Mouse (Mus musculus) splenic B cell, adult 2 months (primary cell): Measurements from ENCODE around the gene Crygb.
A peak's percentile ranks its signal among the peaks of the same experiment; 100 is the strongest.

Experiments
- DNase-seq: peaks from one replicate; pipeline ENCODE4 v3.0.0-alpha.2; 2011; ENCODE audit warnings: low read depth, low spot score
- H3K27me3 ChIP-seq: 2 replicates; pipeline ENCODE4 v1.6.1; 2012; ENCODE audit warnings: mild to moderate bottlenecking, low read length, moderate library complexity, mixed read lengths; ENCODE audit not compliant: control insufficient read depth, poor library complexity, insufficient read depth, severe bottlenecking
- H3K36me3 ChIP-seq: 2 replicates; pipeline ENCODE4 v1.6.1; 2012; ENCODE audit warnings: mild to moderate bottlenecking, low read length, moderate library complexity, mixed read lengths; ENCODE audit not compliant: control insufficient read depth, poor library complexity, insufficient read depth, severe bottlenecking

Gene Crygb

GRCm38 (mm10) chr1:65082188-65082587, at the start of gene Crygb:
TSS of gene Crygb (minus strand) at chr1:65082288.
- no peak for DNase-seq
- H3K36me3 ChIP-seq = no peaks in the 10 kb centered on the region

GRCm38 (mm10) chr1:65131671-65132070, 49.6 kb upstream of the Crygb start:
- DNase-seq = no peak
- no peaks in the 10 kb centered on the region for H3K36me3 ChIP-seq
- H3K27me3 ChIP-seq = no peaks in the 10 kb centered on the region

More at GRCm38 (mm10) chr1:65082188-65082587, at the start of gene Crygb:
- H3K27me3 ChIP-seq = no peaks in the 10 kb centered on the region

GRCm38 (mm10) chr1:65130226-65130625, 48.1 kb upstream of the Crygb start:
- Histone ChIP-seq H3K36me3 (no peaks in the 10 kb centered on the region), H3K27me3 (no peaks in the 10 kb centered on the region)
- DNase-seq = no peak

DNA sequence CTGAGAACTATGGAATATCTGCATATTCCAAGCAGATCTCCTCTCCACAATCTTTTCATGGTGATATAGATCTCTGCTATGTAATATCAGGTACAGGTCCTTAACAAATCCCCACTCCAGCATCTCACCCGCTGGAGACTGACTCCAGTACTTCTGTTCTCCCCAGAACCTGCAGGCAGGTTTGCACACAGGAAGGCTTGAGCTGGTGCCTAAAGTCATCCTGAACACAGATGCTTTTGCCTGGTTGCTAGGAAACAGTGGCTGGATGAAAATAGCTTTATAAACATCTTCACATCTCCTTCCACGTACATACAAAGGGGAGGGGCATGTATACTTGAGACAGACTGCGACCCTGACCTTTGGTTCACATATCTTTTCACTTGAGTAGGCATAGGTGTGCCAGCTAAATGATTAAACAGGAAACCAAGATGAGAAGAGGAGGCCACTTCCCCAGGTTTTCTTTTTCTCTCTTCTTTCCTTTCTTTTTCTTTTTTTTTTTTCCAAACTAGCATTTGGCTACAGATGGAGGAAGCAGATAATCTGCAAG, 47.6 kb upstream of the Crygb start:
- no peak for DNase-seq
- Histone ChIP-seq H3K36me3 (no peaks in the 10 kb centered on the region), H3K27me3 (no peaks in the 10 kb centered on the region)

DNA sequence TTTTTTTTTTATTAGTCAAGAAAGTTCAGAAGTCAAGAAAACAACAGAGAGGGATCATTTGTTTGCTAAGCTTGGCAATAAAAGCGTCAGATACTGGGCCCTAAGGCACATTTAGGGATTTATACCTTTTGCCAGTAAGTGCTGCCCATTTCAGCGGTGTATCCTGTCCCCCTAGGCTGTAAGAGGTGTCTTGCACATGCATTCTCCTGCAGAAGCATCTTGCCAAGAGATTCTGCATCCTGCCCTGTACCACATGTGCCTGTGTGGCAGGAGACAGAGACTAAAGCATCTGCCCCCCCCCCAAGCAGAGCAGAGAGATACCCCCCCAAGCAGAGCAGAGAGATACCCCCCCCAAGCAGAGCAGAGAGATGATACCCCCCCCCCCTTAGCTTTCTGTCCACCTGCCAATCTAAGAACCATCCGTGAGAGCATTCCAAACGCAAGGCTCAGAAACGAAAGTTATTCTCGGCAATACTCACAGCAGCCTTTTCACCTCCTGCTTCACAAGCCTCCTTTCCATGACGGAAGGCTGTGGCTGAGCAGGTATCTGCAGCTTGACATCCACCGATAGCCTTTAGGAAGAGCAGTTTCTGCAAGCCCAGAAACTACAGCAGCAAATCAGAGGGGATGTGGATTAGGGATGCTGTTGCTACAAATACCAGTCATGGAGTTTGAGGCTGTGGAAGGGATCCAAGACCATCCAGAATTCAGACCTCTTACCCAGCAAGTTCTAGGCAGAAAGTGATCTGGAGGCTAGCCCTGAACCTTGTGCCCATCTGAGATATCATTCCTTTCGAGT, 40.7 kb upstream of the Crygb start, which contains the start of gene D630023F18Rik:
Gene D630023F18Rik, minus strand, starts transcription at position 641 of the 799 bp plus-strand sequence.
- H3K36me3 ChIP-seq = no peaks in the 10 kb centered on the region
- no peak for DNase-seq
- H3K27me3 ChIP-seq = no peaks in the 10 kb centered on the region; the same call in 1 of the 2 replicates

DNA sequence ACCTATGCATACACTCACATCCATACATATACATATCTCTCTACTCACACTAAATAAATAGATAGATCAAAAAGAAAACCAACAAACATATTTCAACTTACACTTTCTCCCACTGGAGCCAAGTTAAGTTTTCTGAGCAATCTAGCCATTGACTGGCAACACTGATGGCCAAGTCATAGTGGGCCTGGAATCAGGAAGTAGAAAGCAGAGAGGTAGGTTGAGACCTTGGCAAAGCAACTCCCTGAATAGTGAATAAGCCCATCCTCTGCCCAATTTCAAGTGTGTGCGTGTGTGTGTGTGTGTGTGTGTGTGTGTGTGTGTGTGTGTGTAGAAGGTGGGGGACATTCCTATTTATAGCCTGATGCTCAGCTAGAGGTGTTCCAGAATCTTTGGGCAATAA, 37.4 kb upstream of the Crygb start, which contains the start of gene Gm28845:
Gene Gm28845, minus strand, starts transcription at position 121 of the 400 bp plus-strand sequence.
- no peaks in the 10 kb centered on the region; the same call in 1 of the 2 replicates for H3K27me3 ChIP-seq
- H3K36me3 ChIP-seq = no peaks in the 10 kb centered on the region
- no peak for DNase-seq

- H3K27me3 ChIP-seq = no peaks in the 10 kb centered on the region; the same call in 1 of the 2 replicates
- H3K36me3 ChIP-seq = no peaks in the 10 kb centered on the region
- DNase-seq = no peak
Observed at GRCm38 (mm10) chr1:65118150-65118913, 36.2 kb upstream of the Crygb start.

DNA sequence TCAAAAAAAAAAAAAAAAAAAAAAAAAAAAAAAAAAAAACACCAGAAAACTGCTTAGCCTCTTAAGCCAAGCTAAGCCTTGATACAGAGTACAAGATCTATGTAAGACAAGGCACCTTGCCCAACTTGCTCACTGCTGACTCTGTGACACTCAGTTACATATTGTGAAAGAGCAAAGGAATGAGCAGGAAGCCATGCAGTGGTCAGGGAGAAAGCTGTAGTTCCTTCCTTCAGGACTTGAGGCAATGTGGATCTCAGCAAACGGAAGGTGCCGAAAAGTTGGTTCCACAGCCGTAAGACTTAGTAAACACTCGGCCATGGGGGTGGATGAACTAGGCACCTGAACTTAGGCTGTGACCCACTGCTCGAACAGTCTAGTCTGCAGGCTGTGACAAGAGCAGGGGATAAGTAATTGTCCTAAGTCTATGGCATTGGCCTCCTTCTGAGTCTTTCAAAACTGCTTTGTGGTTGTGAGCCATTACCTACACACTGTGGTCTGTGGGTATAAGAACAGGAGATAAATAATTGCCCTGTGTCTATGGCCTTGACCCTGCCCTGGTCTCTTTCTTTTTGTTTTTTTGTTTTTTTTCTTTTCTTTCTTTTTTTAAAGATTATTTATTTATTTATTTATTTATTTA, 31.6 kb upstream of the Crygb start:
- Histone ChIP-seq H3K27me3 (no peaks in the 10 kb centered on the region), H3K36me3 (no peaks in the 10 kb centered on the region)
- no peak for DNase-seq

DNA sequence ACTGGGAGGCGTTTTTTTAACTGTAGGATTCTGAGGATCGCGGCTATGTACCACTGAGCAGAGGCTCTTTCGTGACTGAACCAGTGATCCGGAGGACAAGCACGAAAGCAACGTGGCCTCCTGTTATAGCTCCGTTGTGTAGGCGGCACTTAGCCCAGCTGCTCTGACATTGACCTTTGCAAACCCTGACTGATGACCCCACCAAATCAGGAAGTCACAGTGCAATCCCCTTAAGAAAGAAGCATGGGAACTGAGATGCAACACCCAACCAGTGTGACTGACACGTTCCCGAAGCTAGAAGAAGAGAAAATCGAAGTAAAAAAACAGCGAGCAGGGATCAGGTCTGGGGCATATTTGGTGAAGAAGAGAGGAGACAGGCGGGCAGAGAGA, 30.7 kb upstream of the Crygb start:
- H3K27me3 ChIP-seq = no peaks in the 10 kb centered on the region
- no peaks in the 10 kb centered on the region for H3K36me3 ChIP-seq
- no peak for DNase-seq

DNA sequence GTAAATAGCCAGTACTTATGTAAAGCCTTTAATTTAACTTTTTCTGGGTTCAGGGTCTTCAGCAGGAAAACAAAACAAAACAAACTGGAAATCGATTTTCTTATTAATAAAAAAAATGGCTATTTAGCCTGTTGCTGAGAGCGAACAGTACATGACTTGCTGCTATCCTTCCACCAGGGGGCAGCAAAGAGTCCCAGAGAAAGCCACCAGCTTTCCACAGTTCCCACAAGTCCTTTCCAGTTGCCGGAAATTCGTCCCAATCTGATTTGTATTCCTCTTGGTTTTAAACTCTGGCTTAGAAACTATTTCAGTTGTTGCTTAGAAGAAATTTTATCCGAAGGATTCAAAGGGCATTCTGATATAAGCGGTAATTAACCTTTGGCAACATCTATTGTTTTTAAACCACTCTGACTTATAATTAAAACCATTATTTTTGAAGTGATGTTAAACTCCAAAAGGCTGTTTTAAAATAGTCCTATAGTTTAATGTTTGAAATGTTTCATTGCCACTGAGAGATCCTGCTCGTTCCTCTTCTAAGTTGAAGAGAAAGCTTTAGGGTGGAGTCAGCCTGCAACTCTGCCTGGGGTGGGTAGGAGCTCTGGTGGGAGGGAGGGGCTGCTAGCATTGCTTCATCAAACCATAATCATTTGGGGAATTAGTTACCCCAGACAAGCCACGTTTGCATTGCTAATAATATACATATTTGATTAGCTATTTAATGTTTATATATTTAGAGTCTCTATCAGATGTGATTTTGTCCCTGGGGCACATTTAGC, 30.1 kb upstream of the Crygb start:
- peak; percentile 69 for DNase-seq
- Histone ChIP-seq H3K36me3 (no peaks in the 10 kb centered on the region), H3K27me3 (no peaks in the 10 kb centered on the region)

- DNase-seq = no peak
- H3K36me3 ChIP-seq = no peaks in the 10 kb centered on the region
- no peaks in the 10 kb centered on the region for H3K27me3 ChIP-seq
Observed at GRCm38 (mm10) chr1:65109756-65110435, 27.8 kb upstream of the Crygb start.

DNA sequence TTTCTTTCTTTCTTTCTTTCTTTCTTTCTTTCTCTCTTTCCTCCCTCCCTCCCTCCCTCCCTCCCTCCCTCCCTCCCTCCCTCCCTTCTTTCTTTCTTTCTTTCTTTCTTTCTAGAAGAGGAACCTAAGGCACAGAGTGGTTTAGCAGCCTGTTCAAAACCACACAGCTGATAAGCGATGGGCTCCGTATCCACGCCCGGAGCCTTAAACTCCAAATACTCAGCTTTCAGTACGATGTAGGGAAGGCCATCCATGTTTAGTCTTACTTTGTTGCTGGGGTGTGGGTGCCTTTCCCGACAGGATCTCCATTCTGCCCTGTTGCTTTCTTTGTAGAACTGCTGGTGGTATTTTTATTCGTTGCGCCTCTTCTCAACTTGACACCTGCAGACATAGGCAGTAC, 27.1 kb upstream of the Crygb start:
- Histone ChIP-seq H3K27me3 (no peaks in the 10 kb centered on the region), H3K36me3 (no peaks in the 10 kb centered on the region)
- no peak for DNase-seq

- Histone ChIP-seq H3K36me3 (no peaks in the 10 kb centered on the region), H3K27me3 (no peaks in the 10 kb centered on the region)
- DNase-seq = no peak
Observed at GRCm38 (mm10) chr1:65107654-65108279, 25.7 kb upstream of the Crygb start.
